Mouse (Mus musculus) neural tube, embryonic 11.5 days (tissue): ENCODE measurements around the gene Oprd1. TPM values are rescaled to one million over a fixed set of nuclear protein-coding genes. Genes with fewer than 3 reads are reported as not detected.

Experiments used
- ATAC-seq: fragments of 200-750 bp; cut with Nextera tagmentation; 2 replicates; pipeline ENCODE4 v1.8.0; 2017; ENCODE audit warnings: moderate number of reproducible peaks, mild to moderate bottlenecking, moderate TSS enrichment, moderate library complexity; ENCODE audit not compliant: insufficient read depth, low FRiP score, low TSS enrichment
- DNase-seq: peaks from one replicate; pipeline ENCODE4 v3.0.0-alpha.2; 2015; ENCODE audit warnings: low spot score
- H3K27ac ChIP-seq: fragments of 300-500 bp; sonication (generic); 2 replicates; pipeline ENCODE4 v1.5.1; 2014; ENCODE audit warnings: low read depth, mild to moderate bottlenecking, low read length
- H3K27me3 ChIP-seq: fragments of 300-500 bp; sonication (generic); 2 replicates; pipeline ENCODE4 v1.6.1; 2014; ENCODE audit warnings: mild to moderate bottlenecking, low read length, mixed read lengths; ENCODE audit not compliant: control insufficient read depth, insufficient read depth
- H3K36me3 ChIP-seq: fragments of 300-500 bp; sonication (generic); 2 replicates; pipeline ENCODE4 v1.6.1; 2014; ENCODE audit warnings: mild to moderate bottlenecking, low read length, moderate library complexity, mixed read lengths; ENCODE audit not compliant: control insufficient read depth, insufficient read depth
- H3K4me1 ChIP-seq: fragments of 300-500 bp; sonication (generic); 2 replicates; pipeline ENCODE4 v1.6.1; 2014; ENCODE audit warnings: low read length, mixed read lengths; ENCODE audit not compliant: control insufficient read depth, insufficient read depth
- H3K4me2 ChIP-seq: fragments of 300-500 bp; sonication (generic); 2 replicates; pipeline ENCODE4 v1.6.1; 2014; ENCODE audit warnings: low read depth, mild to moderate bottlenecking, moderate library complexity
- H3K4me3 ChIP-seq: fragments of 300-500 bp; sonication (generic); 2 replicates; pipeline ENCODE4 v1.5.1; 2014; ENCODE audit warnings: low read depth, low read length
- H3K9ac ChIP-seq: fragments of 300-500 bp; sonication (generic); 2 replicates; pipeline ENCODE4 v1.6.1; 2014; ENCODE audit warnings: mild to moderate bottlenecking, low read length
- H3K9me3 ChIP-seq: fragments of 300-500 bp; sonication (generic); 2 replicates; pipeline ENCODE4 v1.6.1; 2016; ENCODE audit warnings: low read length; ENCODE audit not compliant: control insufficient read depth
- WGBS: fragments of 180-500 bp; shearing (Covaris S2); extraction: QIAGEN DNeasy Blood & Tissue Kit; methylation state at CpG from one replicate; pipeline ENCODE4 v1.1.7; 2014; 5-methylcytosine and 5-hydroxymethylcytosine counted together
- polyA plus RNA-seq: library from polyadenylated mRNA; unstranded; fragments of >200 nt; fragmentation: Nextera tagmentation; extraction: Ambion mirVana; gene quantifications from 2 replicates; pipeline ENCODE4 v1.2.1, GENCODE M21; 2014

Oprd1 gene
- polyA plus RNA-seq, 1 experiment from 2014 or later, result 0.05 TPM

DNA sequence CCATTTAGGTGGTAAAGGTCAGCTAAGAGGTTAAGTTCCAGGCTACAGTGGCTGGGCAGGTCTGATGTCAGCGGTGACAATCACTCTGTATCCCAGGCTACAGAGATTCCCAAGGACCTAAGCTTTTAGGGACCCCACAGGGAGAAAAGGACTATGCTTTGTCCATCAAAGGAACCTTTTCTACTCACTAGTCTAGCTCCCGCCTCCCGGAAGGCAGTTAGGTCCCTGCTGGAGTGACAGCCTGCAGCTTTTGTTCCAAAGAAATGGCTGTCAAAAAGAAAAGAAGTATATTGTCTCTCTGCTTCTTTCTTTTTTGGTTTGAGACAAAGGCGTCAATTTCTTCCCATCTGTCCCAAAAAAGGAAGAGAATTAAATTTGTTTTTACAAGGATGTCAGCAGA lies 33.1 kb downstream of the Oprd1 start:
- H3K4me3 ChIP-seq, result no peak overlapping the region
- H3K27me3 ChIP-seq, result no peaks in the 10 kb centered on the region
- H3K9ac ChIP-seq, result no peak overlapping the region
- no peaks in the 10 kb centered on the region for H3K36me3 ChIP-seq
- H3K27ac ChIP-seq, result no peak overlapping the region
- ATAC-seq (no peak), DNase-seq (no peak)
- H3K4me1 ChIP-seq, result 0 out of 2 replicates have a peak, but pooled peaks cover 10% of the 10 kb centered on the region
- WGBS, result 32% methylated on average over 4 of the region's 4 CpGs
- H3K4me2 ChIP-seq, result no peak overlapping the region
- no peaks in the 10 kb centered on the region for H3K9me3 ChIP-seq

DNA sequence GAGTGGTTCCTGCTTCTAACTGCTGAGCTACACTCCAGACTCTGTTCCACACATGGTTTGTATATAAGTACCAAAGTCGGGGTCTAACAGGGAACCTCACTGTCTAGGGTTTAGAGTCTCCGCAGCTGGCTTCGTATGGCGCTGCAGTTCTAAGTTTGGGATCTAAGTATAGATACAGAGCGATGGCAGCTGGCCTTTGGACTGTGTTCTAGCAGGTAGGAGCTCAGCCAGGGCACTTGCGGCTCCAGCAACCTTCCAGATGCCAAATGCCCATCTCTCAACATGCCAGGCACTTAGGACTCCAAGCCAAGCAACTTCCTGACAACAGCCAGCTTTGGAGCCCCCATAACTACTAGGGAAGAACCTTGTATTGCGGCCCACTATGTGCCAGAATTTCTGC lies 36.1 kb downstream of the Oprd1 start:
- Histone ChIP-seq H3K4me2 (no peak overlapping the region), H3K36me3 (no peaks in the 10 kb centered on the region), H3K9me3 (no peaks in the 10 kb centered on the region), H3K27me3 (no peaks in the 10 kb centered on the region), H3K9ac (no peak overlapping the region), H3K27ac (no peak overlapping the region), H3K4me3 (no peak overlapping the region), H3K4me1 (0 out of 2 replicates have a peak, but pooled peaks cover 4% of the 10 kb centered on the region)
- ATAC-seq (no peak), DNase-seq (no peak)
- 93% methylated on average over 7 of the region's 7 CpGs for WGBS

DNA sequence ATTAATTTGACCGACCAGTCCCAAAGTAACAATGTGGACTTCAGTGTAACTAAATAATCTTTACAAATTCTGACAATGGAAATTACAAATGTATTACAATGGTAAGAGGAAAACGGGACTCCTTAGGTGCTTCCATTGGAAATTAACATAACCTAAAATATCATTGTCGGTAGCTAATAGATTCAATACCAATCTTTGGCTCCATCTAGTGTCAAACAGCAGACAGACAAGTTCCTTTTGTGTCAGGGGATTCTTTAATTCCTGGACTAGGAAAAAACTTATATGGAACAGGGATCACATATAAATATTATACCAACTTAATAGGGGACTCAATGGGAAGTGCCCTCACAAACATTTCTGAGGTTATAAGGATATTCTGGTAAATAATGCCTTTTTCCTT lies 43.1 kb downstream of the Oprd1 start:
- ATAC-seq (no peak), DNase-seq (no peak)
- H3K9ac ChIP-seq, result no peak overlapping the region
- H3K9me3 ChIP-seq, result no peaks in the 10 kb centered on the region
- no peak overlapping the region for H3K4me3 ChIP-seq
- H3K36me3 ChIP-seq, result no peaks in the 10 kb centered on the region
- H3K27me3 ChIP-seq, result no peaks in the 10 kb centered on the region
- H3K4me2 ChIP-seq, result no peak overlapping the region
- H3K4me1 ChIP-seq, result no peaks in the 10 kb centered on the region
- H3K27ac ChIP-seq, result no peak overlapping the region
- 57% methylated on average over 3 of the region's 3 CpGs for WGBS

DNA sequence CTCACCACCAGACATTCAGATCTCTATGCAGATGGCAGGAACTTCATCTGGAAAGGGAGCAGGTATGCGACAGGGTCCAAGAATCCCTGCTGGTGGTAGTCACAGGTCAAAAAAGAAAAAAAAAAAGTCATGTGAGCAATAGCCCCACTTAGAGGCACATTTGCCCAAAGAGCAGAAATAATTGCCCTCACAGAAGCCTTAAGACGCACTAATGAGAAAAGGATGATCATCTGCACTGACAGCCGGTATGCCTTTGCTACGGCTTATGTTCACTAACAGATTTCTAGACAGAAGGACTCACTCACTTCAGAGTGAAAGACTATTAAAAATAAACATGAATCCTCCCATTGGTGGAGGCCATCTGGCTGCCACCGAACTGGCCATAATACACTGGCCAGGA lies 44.7 kb downstream of the Oprd1 start:
- Histone ChIP-seq H3K4me2 (no peak overlapping the region), H3K9ac (no peak overlapping the region), H3K4me1 (no peaks in the 10 kb centered on the region), H3K27me3 (no peaks in the 10 kb centered on the region), H3K27ac (no peak overlapping the region), H3K9me3 (no peaks in the 10 kb centered on the region), H3K36me3 (no peaks in the 10 kb centered on the region), H3K4me3 (no peak overlapping the region)
- ATAC-seq (no peak), DNase-seq (no peak)
- WGBS, result 81% methylated on average over 5 of the region's 5 CpGs

DNA sequence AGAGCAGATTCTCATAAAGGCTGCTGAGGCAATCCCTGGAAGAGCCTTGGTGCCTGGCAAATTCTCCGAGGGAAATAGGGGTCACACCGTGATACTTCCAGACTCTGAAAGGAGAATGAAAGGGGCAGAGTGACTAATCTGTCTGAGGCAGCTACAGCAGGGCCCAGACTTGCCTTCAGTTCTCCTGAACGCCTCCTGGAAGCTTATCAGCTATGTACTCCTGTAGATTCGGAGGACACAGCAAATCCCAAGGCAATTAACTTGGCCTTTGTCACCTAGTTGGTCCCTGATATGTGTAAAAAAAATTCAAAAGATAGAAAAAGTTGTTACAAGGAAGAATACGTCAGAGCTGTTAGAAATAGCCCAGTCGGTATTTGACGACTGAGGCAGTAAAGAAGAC lies 49.2 kb downstream of the Oprd1 start:
- H3K27me3 ChIP-seq, result no peaks in the 10 kb centered on the region
- H3K27ac ChIP-seq, result no peak overlapping the region
- H3K4me2 ChIP-seq, result no peak overlapping the region
- H3K4me3 ChIP-seq, result no peak overlapping the region
- H3K36me3 ChIP-seq, result no peaks in the 10 kb centered on the region
- H3K4me1 ChIP-seq, result no peaks in the 10 kb centered on the region
- DNase-seq (no peak), ATAC-seq (no peak)
- no peaks in the 10 kb centered on the region for H3K9me3 ChIP-seq
- 81% methylated on average over 7 of the region's 7 CpGs for WGBS
- no peak overlapping the region for H3K9ac ChIP-seq

DNA sequence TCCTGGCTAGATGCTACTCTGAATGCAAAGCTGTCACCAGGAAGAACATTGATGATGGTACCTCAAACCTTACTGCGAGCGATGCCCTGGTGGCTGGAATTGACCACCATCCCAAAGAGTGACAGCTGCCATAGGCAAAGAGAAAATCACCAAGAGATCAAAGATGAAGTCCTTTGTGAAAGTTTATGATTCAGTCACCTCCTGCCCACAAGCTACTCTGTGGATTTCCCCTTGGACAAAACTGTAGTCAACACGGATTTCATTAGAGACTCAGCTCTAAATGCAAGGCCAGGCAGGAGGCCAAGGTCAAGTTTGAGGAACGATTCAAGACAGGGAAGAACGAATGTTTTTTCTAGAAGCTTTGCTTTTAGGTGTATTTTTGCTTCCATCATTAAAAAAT lies 50.4 kb downstream of the Oprd1 start:
- H3K4me2 ChIP-seq, result no peak overlapping the region
- no peak for ATAC-seq
- H3K27me3 ChIP-seq, result no peaks in the 10 kb centered on the region
- H3K27ac ChIP-seq, result no peak overlapping the region
- no peaks in the 10 kb centered on the region for H3K36me3 ChIP-seq
- H3K9me3 ChIP-seq, result no peaks in the 10 kb centered on the region
- H3K4me3 ChIP-seq, result no peak overlapping the region
- WGBS, result 92% methylated on average over 5 of the region's 5 CpGs
- H3K9ac ChIP-seq, result no peak overlapping the region
- no peaks in the 10 kb centered on the region for H3K4me1 ChIP-seq
- DNase-seq, result no peak

DNA sequence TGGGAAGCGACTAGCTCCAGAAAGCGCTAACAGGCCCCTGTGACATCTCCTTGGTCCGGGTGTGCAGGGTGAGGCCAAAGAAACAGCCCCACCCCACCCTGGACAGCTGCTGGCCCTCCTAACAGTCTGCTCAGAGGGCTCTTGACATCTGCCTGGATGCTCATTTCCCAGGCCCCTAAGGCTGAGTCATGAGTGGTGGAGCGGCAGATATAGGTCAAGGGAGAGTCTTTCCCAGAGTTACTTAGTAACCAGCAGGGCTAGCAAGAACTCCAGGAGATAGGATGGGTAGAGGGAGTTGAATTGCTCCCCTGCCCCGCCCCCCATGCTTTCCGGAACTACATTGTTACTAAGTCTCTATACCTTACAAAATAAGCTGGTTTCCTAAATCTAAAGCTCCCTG lies 51.1 kb downstream of the Oprd1 start:
- no peak overlapping the region for H3K4me2 ChIP-seq
- no peak for DNase-seq
- H3K4me1 ChIP-seq, result no peaks in the 10 kb centered on the region
- no peak for ATAC-seq
- 67% methylated on average over 6 of the region's 6 CpGs for WGBS
- no peak overlapping the region for H3K9ac ChIP-seq
- H3K27ac ChIP-seq, result no peak overlapping the region
- H3K27me3 ChIP-seq, result no peaks in the 10 kb centered on the region
- H3K9me3 ChIP-seq, result no peaks in the 10 kb centered on the region
- no peak overlapping the region for H3K4me3 ChIP-seq
- no peaks in the 10 kb centered on the region for H3K36me3 ChIP-seq

DNA sequence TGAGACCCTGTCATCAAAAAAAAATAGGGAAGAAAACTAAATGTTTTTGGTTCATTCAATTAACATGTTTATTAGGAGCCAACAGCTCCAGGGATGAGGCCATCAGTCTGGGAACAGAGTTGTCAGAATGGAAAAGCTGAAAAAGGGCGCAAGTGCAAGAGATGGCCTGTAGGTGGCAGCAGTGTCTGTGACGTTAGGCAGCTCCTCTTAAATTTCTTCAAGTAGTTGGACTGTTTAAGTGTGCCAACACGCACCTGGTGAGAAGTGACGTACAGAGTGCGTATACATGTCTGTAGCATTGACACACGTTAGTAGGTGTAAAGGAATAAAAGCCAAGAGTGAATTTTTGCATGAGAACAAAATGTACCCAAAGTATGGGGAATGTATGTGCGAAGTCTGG lies 55.4 kb downstream of the Oprd1 start:
- Histone ChIP-seq H3K4me1 (no peaks in the 10 kb centered on the region), H3K27ac (no peak overlapping the region), H3K4me2 (no peak overlapping the region), H3K9ac (no peak overlapping the region), H3K9me3 (no peaks in the 10 kb centered on the region), H3K36me3 (no peaks in the 10 kb centered on the region), H3K4me3 (no peak overlapping the region), H3K27me3 (no peaks in the 10 kb centered on the region)
- ATAC-seq (no peak), DNase-seq (peak; percentile 80)
- 23% methylated on average over 7 of the region's 7 CpGs for WGBS

DNA sequence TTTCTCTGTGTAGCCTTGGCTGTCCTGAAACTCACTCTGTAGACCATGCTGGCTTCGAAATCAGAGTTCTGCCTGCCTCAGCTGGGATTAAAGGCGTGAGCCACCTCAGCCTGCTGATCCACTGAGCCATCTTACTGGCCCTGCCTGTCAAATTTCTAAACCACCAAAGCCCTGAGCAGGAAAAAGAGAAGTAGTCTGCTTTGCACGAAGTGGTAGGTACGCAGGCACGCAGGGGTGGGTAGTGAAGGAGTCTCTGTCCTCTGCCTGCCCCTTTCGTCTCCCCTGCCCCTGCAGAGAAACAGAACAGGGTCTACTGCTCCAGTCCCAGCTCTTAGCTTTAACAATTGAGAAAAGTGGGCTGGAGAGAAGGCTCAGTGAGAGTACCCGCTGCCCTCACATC lies 59.2 kb downstream of the Oprd1 start:
- Histone ChIP-seq H3K36me3 (no peaks in the 10 kb centered on the region), H3K4me3 (no peak overlapping the region), H3K9ac (no peak overlapping the region), H3K4me1 (no peaks in the 10 kb centered on the region), H3K4me2 (no peak overlapping the region), H3K9me3 (no peaks in the 10 kb centered on the region), H3K27me3 (no peaks in the 10 kb centered on the region), H3K27ac (no peak overlapping the region)
- ATAC-seq (no peak), DNase-seq (no peak)
- WGBS, result 86% methylated on average over 7 of the region's 7 CpGs
